ENCODE assay signal across 16 mouse cellular contexts in genomic region chr3:63235957-63236356, GRCm38 (mm10). TPM values are rescaled to one million over a fixed set of nuclear protein-coding genes. Genes with fewer than 3 reads are reported as not detected.
"Had no signal": no experiment of that assay in that cellular context is flagged by ENCODE, and none has a peak within 500 bp of the region (broad histone marks: within the 10 kb centered on the region; RNA-seq: fewer than 3 reads in every experiment).

No protein-coding gene starts in this region.

- H3K27me3 ChIP-seq: limb, embryonic 13.5 days; liver, embryonic 13.5 days; midbrain, embryonic 12.5 days; midbrain, embryonic 15.5 days; neural tube, embryonic 12.5 days; neural tube, embryonic 15.5 days; stomach, embryonic 15.5 days had no signal

- H3K4me1 ChIP-seq: liver, embryonic 13.5 days; midbrain, embryonic 12.5 days; midbrain, embryonic 15.5 days; neural tube, embryonic 12.5 days; neural tube, embryonic 15.5 days; stomach, embryonic 15.5 days had no signal

- H3K4me3 ChIP-seq: limb, embryonic 13.5 days; liver, embryonic 13.5 days; midbrain, embryonic 12.5 days; midbrain, embryonic 15.5 days; neural tube, embryonic 12.5 days; neural tube, embryonic 15.5 days; stomach, embryonic 15.5 days had no signal

- H3K9ac ChIP-seq: limb, embryonic 13.5 days; liver, embryonic 13.5 days; midbrain, embryonic 12.5 days; midbrain, embryonic 15.5 days; neural tube, embryonic 12.5 days; neural tube, embryonic 15.5 days; stomach, embryonic 15.5 days had no signal

- DNase-seq: kidney, adult 9 months; kidney, postnatal 14 days; kidney, postnatal 4 days; liver, embryonic 13.5 days; lung, adult 2 months; right cerebral cortex, adult 18-20 months; right cerebral cortex, postnatal 14 days; right cerebral cortex, postnatal 4 days; thymus, postnatal 25 days had no signal

- H3K27ac ChIP-seq: limb, embryonic 13.5 days; liver, embryonic 13.5 days; macrophage; midbrain, embryonic 12.5 days; midbrain, embryonic 15.5 days; neural tube, embryonic 12.5 days; neural tube, embryonic 15.5 days; stomach, embryonic 15.5 days had no signal

- H3K36me3 ChIP-seq: limb, embryonic 13.5 days; liver, embryonic 13.5 days; midbrain, embryonic 12.5 days; midbrain, embryonic 15.5 days; neural tube, embryonic 12.5 days; neural tube, embryonic 15.5 days; stomach, embryonic 15.5 days had no signal

- H3K4me2 ChIP-seq: limb, embryonic 13.5 days; liver, embryonic 13.5 days; midbrain, embryonic 12.5 days; midbrain, embryonic 15.5 days; neural tube, embryonic 12.5 days; neural tube, embryonic 15.5 days; stomach, embryonic 15.5 days had no signal

- H3K9me3 ChIP-seq: limb, embryonic 13.5 days; liver, embryonic 13.5 days; midbrain, embryonic 12.5 days; midbrain, embryonic 15.5 days; neural tube, embryonic 12.5 days; neural tube, embryonic 15.5 days; stomach, embryonic 15.5 days had no signal

- ATAC-seq: midbrain, embryonic 15.5 days had no signal

RNA-seq across cellular contexts. Expression of gene Mme, which starts 5.4 kb away (rescaled TPM):
- polyA plus RNA-seq: macrophage had no signal
